Mouse (Mus musculus): ENCODE measurements around the gene Med18.
"Not testable (repeated sequence)": the region's sequence is repeated elsewhere in the genome, so short reads cannot be mapped to it uniquely, and the experiment has no call there.

The Med18 gene

GRCm38 (mm10) chr4:132482956-132483608, 19.4 kb upstream of the Med18 start:
- intact Hi-C loops (cut with DNase I): no loop called here

- intact Hi-C loops (cut with DNase I): not testable (repeated sequence)
Measured at GRCm38 (mm10) chr4:132482104-132482503, 18.4 kb upstream of the Med18 start.

- intact Hi-C loops (cut with DNase I): no loop called here
Measured at GRCm38 (mm10) chr4:132477833-132478232, 14.1 kb upstream of the Med18 start.

GRCm38 (mm10) chr4:132475895-132476878, 12.5 kb upstream of the Med18 start:
- intact Hi-C loops (cut with DNase I): no loop called here

GRCm38 (mm10) chr4:132474631-132475030, 10.9 kb upstream of the Med18 start:
- intact Hi-C loops (cut with DNase I): no loop called here

- intact Hi-C loops (cut with DNase I): no loop called here
Measured at GRCm38 (mm10) chr4:132473411-132473810, 9.7 kb upstream of the Med18 start.

GRCm38 (mm10) chr4:132469873-132470272, 6.2 kb upstream of the Med18 start:
- intact Hi-C loops (cut with DNase I): loop anchor here (5.0 kb wide), 1 partner anchor 37 kb away; no protein-coding TSS in a partner anchor

GRCm38 (mm10) chr4:132464255-132464613, 513 bp upstream of the Med18 start:
- intact Hi-C loops (cut with DNase I): loop anchor here (5.0 kb wide), 1 partner anchor 42 kb away; the partner anchor contains the start of gene Phactr4

- intact Hi-C loops (cut with DNase I): loop anchor here (5.0 kb wide), 1 partner anchor 41 kb away; the partner anchor contains the start of gene Phactr4
Measured at GRCm38 (mm10) chr4:132462836-132463235, 885 bp downstream of the Med18 start.

- intact Hi-C loops (cut with DNase I): loop anchor here (5.0 kb wide), 1 partner anchor 38 kb away; the partner anchor contains the start of gene Phactr4
Measured at GRCm38 (mm10) chr4:132460225-132460624, 3.5 kb downstream of the Med18 start.

GRCm38 (mm10) chr4:132455561-132455960, 8.2 kb downstream of the Med18 start:
- intact Hi-C loops (cut with DNase I): no loop called here

- intact Hi-C loops (cut with DNase I): no loop called here
Measured at GRCm38 (mm10) chr4:132455146-132455545, 8.6 kb downstream of the Med18 start.

- intact Hi-C loops (cut with DNase I): no loop called here
Measured at GRCm38 (mm10) chr4:132454216-132454615, 9.5 kb downstream of the Med18 start.

- intact Hi-C loops (cut with DNase I): no loop called here
Measured at GRCm38 (mm10) chr4:132449778-132450177, 13.9 kb downstream of the Med18 start.

GRCm38 (mm10) chr4:132446105-132446504, 17.6 kb downstream of the Med18 start:
- intact Hi-C loops (cut with DNase I): no loop called here

GRCm38 (mm10) chr4:132444516-132444915, 19.2 kb downstream of the Med18 start:
- intact Hi-C loops (cut with DNase I): no loop called here

GRCm38 (mm10) chr4:132437857-132438256, 25.9 kb downstream of the Med18 start:
- intact Hi-C loops (cut with DNase I): no loop called here

GRCm38 (mm10) chr4:132432717-132433372, 30.9 kb downstream of the Med18 start:
- intact Hi-C loops (cut with DNase I): no loop called here

- intact Hi-C loops (cut with DNase I): no loop called here
Measured at GRCm38 (mm10) chr4:132428022-132428542, 35.6 kb downstream of the Med18 start.

- intact Hi-C loops (cut with DNase I): no loop called here
Measured at GRCm38 (mm10) chr4:132427493-132427892, 36.2 kb downstream of the Med18 start.

GRCm38 (mm10) chr4:132426021-132426420, 37.7 kb downstream of the Med18 start:
- intact Hi-C loops (cut with DNase I): no loop called here
